Mouse (Mus musculus) effector memory CD4-positive, alpha-beta T cell, adult 7 months (primary cell): ENCODE measurements around the gene Arhgef11. TPM values are rescaled to one million over a fixed set of nuclear protein-coding genes. Genes with fewer than 3 reads are reported as not detected.

ENCODE experiments used
- polyA plus RNA-seq: library from polyadenylated mRNA; unstranded; fragments of 100-300 nt; shearing (Covaris generic); gene quantifications from one replicate; pipeline ENCODE4 v1.2.1, GENCODE M21; 2017

The Arhgef11 gene
- 6.6 TPM for polyA plus RNA-seq

DNA sequence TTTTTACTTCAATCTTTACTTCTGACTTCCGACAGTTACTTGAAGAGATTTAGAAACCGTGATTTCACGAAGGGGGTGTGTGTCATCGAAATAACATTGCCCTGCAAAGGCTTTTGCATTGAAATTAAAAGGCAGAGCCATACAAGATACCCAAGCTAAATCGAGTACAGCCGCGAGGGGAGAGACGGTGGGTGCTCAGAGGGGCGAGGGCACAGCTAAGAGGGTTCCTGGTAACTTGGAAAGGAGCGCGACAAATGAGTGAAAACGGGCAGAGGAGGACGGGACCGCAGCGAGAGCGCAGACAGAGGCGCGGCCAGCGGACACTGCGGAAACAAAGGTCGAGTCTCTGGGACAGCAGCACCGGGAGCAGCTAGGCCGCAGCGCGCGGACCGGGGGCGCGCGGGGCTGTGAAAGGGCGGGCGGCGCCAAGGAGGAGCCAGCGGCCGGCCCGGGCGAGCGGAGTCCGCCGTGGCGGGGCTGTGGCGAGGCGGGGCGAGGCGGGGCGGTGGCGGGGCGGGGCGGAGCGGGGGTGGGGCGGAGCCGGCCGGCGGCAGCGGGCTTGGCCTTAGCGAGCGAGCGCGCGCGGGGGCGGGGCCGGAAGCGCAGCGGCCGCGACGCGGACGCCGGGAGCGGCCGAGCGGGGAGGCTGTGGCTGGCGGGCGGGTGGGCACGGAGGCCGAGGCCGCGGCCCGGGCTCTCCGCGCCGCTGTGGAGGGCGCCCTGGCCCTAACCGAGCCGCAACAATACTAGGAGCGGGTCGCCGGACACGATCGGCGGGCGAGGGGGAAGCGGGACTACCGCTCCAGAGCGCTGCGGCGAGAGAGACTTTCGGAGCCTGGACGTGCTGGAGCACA, at the start of gene Arhgef11:
Gene Arhgef11 (plus strand): TSS at position 603 of the 854 bp plus-strand sequence.

DNA sequence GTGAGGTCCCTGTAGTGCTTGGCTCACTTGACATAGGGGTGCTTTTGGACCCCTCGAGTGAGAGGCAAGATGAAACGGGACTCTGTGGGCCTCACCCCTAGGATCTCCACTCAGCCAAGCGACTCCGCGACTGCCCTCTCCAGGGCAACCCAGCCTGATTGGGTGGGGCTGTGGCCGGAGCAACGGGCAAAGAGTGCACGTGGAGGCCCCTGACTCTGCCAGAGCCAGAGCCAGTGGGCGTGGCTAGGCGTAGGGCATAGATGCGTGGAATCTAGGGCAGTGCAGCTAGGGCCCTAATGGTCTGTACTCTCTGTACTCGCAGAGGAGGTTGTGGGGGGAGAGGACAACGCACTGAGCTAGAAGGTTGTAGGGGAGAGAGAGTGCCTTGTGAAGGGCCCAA, 131.1 kb downstream of the Arhgef11 start, which contains the start of gene Lrrc71:
Gene Lrrc71 (minus strand): TSS at position 195 of the 400 bp plus-strand sequence.

Other genes with a start within 250 kb of the Arhgef11 start
- gene Fcrl1, start 241.2 kb upstream of the Arhgef11 start, polyA plus RNA-seq: 7.6 TPM
- gene Fcrl5, start 181.8 kb upstream of the Arhgef11 start, polyA plus RNA-seq: not detected
- gene Etv3, start 92.2 kb upstream of the Arhgef11 start, polyA plus RNA-seq: 75.9 TPM
- not detected for gene Lrrc71, start 131.1 kb downstream of the Arhgef11 start, polyA plus RNA-seq
- not detected for gene Ntrk1, start 177.6 kb downstream of the Arhgef11 start, polyA plus RNA-seq
- gene Insrr, start 179.4 kb downstream of the Arhgef11 start, polyA plus RNA-seq: 0.37 TPM
- 32.0 TPM for gene Pear1, start 206.7 kb downstream of the Arhgef11 start, polyA plus RNA-seq
- 505 TPM for gene Sh2d2a, start 229.2 kb downstream of the Arhgef11 start, polyA plus RNA-seq